Mouse (Mus musculus) kidney, adult 2 months (tissue): Measurements from ENCODE around the gene Mbd5. TPM values are rescaled to one million over a fixed set of nuclear protein-coding genes. Genes with fewer than 3 reads are reported as not detected.

Experiments
- DNase-seq: peaks from one replicate; pipeline ENCODE4 v3.0.0; 2021
- H3K27ac ChIP-seq: fragments of 200-500 bp; 2 replicates; pipeline ENCODE4 v1.5.1; 2012; ENCODE audit warnings: low read depth, low read length, control low read depth, inconsistent platforms; ENCODE audit not compliant: insufficient read depth
- H3K27me3 ChIP-seq: fragments of 200-500 bp; replicated peaks from 2 replicates; pipeline ENCODE4 v1.6.1; 2012; ENCODE audit warnings: mild to moderate bottlenecking, moderate library complexity, low read length, inconsistent platforms; ENCODE audit not compliant: control insufficient read depth, insufficient read depth
- H3K36me3 ChIP-seq: fragments of 200-500 bp; 2 replicates; pipeline ENCODE4 v1.6.1; 2012; ENCODE audit warnings: mild to moderate bottlenecking, moderate library complexity, low read length, inconsistent platforms; ENCODE audit not compliant: control insufficient read depth, insufficient read depth
- H3K4me1 ChIP-seq: fragments of 200-500 bp; 2 replicates; pipeline ENCODE4 v1.6.1; 2011; ENCODE audit warnings: low read length; ENCODE audit not compliant: control insufficient read depth, insufficient read depth
- H3K4me3 ChIP-seq: fragments of 200-500 bp; 2 replicates; pipeline ENCODE4 v1.5.1; 2011; ENCODE audit warnings: mild to moderate bottlenecking, low read depth, low read length, control low read depth; ENCODE audit not compliant: insufficient read depth
- CTCF ChIP-seq: fragments of 200-500 bp; conservative IDR thresholded peaks from 2 replicates; pipeline ENCODE4 v1.5.1; 2011; ENCODE audit warnings: low read depth, mild to moderate bottlenecking, control low read depth, low read length, moderate library complexity, mixed read lengths; ENCODE audit not compliant: insufficient read depth, insufficient read length
- POLR2A ChIP-seq: fragments of 200-500 bp; IDR thresholded peaks from one replicate; pipeline ENCODE4 v1.6.1; 2011; ENCODE audit warnings: low read depth, low read length, control low read depth
- WGBS: fragments of 180-500 bp; shearing (Covaris S2); methylation state at CpG from one replicate; pipeline ENCODE4 v1.1.7; 2018; 5-methylcytosine and 5-hydroxymethylcytosine counted together
- polyA plus RNA-seq: library from polyadenylated mRNA; depleted of rRNA; stranded (reverse); fragments of >200 nt; gene quantifications from 2 replicates; pipeline ENCODE4 v1.2.3, GENCODE M21; 2012; rRNA removed

Mbd5 gene
- polyA plus RNA-seq, 1 experiment, result 8.6 TPM

DNA sequence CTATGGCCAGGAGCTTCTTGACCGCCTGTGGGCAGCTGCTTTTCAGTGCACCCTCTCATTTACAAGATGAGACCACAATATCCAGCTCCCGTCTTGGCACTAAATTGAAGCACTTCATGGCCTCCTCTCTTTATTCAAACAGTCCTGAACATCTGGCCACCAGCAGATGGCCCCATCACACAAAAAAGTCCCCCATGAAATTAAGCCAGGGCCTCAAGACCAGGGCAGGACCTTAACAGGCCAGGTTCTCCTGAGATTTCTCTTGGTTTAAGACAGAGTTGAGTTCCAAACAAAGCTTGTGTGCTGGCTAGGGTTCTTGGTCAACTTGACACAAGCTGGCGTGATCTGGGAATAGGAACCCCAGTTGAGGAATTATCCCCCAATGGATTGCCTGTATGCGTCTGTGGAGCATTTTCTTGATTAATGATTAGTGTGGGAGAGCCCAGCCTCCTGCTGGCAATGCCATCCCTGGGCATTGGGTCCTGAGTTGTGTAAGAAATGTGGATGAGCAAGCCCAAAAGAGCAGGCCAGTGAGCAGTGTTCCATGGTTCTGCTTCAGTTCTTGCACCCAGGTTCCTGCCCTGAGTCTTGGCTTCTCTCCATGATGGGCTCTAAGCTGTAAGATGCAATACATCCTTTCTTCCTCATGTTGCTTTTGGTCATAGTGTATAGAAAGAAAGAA lies 409.7 kb downstream of the Mbd5 start:
- Histone ChIP-seq H3K27ac (no peak overlapping the region; the same call in 1 of the 2 replicates), H3K4me3 (no peak overlapping the region), H3K36me3 (no peaks in the 10 kb centered on the region), H3K27me3 (no peaks in the 10 kb centered on the region), H3K4me1 (peaks cover 4% of the 10 kb centered on the region; the same call in 1 of the 2 replicates)
- TF ChIP-seq CTCF, result peak; percentile 58
- no peak for TF ChIP-seq POLR2A
- DNase-seq, result peak; percentile 75
- 43% methylated on average over 4 of the region's 4 CpGs for WGBS

DNA sequence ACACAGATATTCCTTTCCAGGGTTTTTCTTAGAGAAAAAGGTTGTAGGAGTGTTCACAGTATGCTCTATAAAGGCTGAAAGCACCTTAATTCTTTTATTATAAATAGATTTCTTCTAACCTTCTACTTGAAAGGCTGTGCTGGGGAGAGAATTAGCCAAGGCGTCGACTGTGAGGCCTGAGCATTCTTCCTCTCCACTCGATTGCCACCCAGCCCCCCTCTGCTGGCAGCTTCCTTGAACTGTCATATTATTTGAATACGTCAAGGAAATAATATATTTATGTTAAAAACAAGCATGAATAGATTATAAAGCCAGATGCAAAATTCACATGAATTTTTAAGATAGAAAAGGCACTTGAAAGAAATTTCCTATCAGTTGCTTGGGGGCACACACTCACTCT lies 410.4 kb downstream of the Mbd5 start:
- no peak overlapping the region for H3K27ac ChIP-seq
- H3K36me3 ChIP-seq, result no peaks in the 10 kb centered on the region
- no peaks in the 10 kb centered on the region for H3K27me3 ChIP-seq
- H3K4me3 ChIP-seq, result no peak overlapping the region
- TF ChIP-seq CTCF (no peak), POLR2A (no peak)
- DNase-seq, result no peak
- WGBS, result 69% methylated on average over 4 of the region's 4 CpGs
- peaks cover 4% of the 10 kb centered on the region; the same call in 1 of the 2 replicates for H3K4me1 ChIP-seq

DNA sequence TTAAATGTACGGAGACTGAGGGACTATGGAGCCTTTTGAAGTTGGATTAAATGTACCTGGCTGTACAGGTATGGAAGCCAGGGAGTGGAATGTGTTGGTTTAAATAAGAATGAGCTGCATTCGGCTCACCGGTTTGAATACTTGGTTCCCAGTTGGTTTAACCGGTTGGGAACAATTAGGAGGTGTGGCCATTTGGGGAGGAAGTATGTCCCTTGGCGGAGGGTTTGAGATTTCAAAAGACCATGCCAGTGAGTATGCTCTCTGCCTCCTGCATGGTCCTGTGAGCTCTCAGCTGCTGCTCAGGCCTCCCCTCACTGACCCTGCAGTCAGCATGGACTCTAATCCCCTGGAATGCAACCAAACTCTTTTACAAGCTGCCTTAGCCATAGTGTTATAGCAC lies 415.2 kb downstream of the Mbd5 start:
- TF ChIP-seq CTCF, result no peak
- Histone ChIP-seq H3K4me3 (no peak overlapping the region), H3K4me1 (no peaks in the 10 kb centered on the region), H3K27me3 (no peaks in the 10 kb centered on the region), H3K36me3 (no peaks in the 10 kb centered on the region), H3K27ac (no peak overlapping the region)
- DNase-seq, result no peak
- 43% methylated on average over 5 of the region's 5 CpGs for WGBS

DNA sequence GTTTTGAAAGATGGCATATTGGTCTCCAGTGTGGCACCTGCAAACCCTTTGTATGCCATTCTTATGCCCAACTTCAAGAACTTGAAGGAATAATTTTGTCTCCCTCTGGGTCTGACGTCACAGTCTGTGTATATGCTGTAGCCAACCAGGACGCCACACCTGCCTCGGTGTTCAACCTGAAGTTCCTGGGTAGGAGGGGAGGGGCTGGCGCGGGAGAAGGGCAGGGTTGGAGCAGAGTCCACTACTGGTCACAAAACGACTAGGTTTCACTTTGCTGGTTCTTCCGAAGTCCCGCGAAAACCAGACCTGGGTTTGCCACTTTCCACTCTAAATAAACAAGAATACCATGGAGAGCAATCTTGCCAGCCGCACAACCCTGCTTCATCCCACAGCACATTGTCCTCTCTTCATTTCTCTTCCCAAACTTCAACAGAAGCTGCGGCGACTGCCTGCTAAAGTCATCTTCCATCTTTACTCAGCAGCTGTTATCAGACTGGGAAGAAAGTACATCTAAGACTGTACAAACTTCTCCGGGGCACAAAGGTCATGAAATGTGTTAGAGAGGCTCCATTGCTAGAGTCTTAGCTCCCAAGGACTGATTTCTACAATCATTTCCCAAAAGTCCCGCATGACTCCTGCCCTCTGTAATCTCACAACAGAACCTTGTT lies 417.7 kb downstream of the Mbd5 start:
- no peaks in the 10 kb centered on the region for H3K36me3 ChIP-seq
- TF ChIP-seq CTCF (no peak), POLR2A (no peak)
- H3K27ac ChIP-seq, result no peak overlapping the region
- H3K4me3 ChIP-seq, result no peak overlapping the region
- H3K27me3 ChIP-seq, result no peaks in the 10 kb centered on the region
- H3K4me1 ChIP-seq, result no peaks in the 10 kb centered on the region
- no peak for DNase-seq
- 86% methylated on average over 14 of the region's 14 CpGs for WGBS

DNA sequence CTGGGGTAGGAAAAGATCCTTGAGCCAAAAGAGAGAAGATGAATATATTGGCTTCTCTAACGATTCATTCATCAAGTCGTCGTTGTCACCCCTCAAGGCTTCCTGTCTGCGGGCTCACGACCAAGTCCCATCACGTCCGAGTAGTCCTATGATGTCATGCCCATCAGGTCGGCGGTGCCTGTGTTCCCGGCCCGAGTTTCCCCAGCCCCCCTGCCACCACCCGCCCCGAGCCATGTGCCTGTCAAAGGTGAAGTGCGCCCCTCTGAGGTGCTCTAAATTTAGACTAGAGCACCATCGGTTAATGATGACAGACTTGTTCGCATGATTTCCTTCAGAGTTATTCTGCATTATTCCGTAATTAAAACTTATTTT lies 418.2 kb downstream of the Mbd5 start:
- TF ChIP-seq POLR2A, result no peak
- no peak for TF ChIP-seq CTCF
- Histone ChIP-seq H3K27me3 (no peaks in the 10 kb centered on the region), H3K27ac (no peak overlapping the region), H3K4me3 (no peak overlapping the region), H3K4me1 (no peaks in the 10 kb centered on the region), H3K36me3 (no peaks in the 10 kb centered on the region)
- no peak for DNase-seq
- WGBS, result 67% methylated on average over 17 of the region's 17 CpGs

DNA sequence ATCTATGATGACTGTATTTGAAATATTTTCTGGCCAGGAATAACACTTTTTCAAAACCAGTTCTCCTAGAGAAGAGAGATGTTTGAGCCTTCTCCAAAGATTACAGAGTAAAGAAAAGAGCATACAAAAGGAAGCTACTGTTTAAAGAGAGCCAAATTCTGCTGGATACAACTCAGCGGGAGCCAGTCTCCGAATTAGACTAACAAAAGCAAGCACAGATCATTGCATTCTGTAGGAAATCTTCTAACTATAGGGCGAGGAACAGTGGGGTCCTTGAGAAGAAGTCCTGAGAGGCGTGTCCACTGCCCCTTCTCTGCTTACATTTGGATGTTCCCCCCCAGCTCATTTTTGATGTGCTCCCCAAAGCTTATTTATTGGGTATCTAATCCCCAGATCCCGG lies 422.3 kb downstream of the Mbd5 start:
- Histone ChIP-seq H3K4me1 (peaks cover 3% of the 10 kb centered on the region; the same call in 1 of the 2 replicates), H3K27me3 (no peaks in the 10 kb centered on the region), H3K4me3 (no peak overlapping the region), H3K27ac (no peak overlapping the region), H3K36me3 (no peaks in the 10 kb centered on the region)
- DNase-seq, result no peak
- WGBS, result 82% methylated on average over 5 of the region's 5 CpGs
- no peak for TF ChIP-seq CTCF
- TF ChIP-seq POLR2A, result no peak

DNA sequence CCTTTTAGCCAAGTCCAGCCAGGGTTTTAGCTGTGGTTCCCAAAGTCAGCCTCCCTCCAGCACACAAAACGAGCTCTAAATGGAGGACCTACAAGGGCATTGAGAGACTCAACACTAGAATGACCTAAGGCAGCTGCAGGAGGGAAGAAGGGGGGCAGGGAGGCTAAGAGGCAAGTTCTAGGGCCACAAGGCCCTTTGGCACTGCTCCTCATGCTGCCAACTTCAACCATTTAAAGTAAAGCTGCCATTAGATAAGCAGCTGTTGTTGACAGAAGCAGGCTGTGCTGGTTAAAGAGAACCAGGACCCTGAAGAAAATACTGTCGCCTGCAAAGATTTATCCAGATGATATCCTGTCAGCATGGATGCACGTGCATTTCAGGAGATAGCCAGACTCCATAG lies 423.3 kb downstream of the Mbd5 start:
- no peak for TF ChIP-seq CTCF
- no peak for TF ChIP-seq POLR2A
- H3K4me1 ChIP-seq, result peaks cover 3% of the 10 kb centered on the region; the same call in 1 of the 2 replicates
- 51% methylated on average over 3 of the region's 3 CpGs for WGBS

More for the DNA sequence above, 423.3 kb downstream of the Mbd5 start:
- no peak for DNase-seq
- Histone ChIP-seq H3K27me3 (no peaks in the 10 kb centered on the region), H3K36me3 (no peaks in the 10 kb centered on the region), H3K4me3 (no peak overlapping the region), H3K27ac (no peak overlapping the region)

Other genes starting within 250 kb of the Mbd5 start
- gene Acvr2a, start 135.4 kb upstream of the Mbd5 start, polyA plus RNA-seq, result 3.4 and 4.3 TPM in 2 replicates
- 7.5 and 9.4 TPM in 2 replicates for gene Orc4, start 769 bp downstream of the Mbd5 start, polyA plus RNA-seq